Mouse (Mus musculus) cerebellum, postnatal 10 days (tissue): ENCODE measurements at regions not wholly inside any gene's neighbourhood (a gene's known extent, or its start where the extent isn't known, plus 50 kb on each side); places are given as distances from the start of the nearest gene placed in this dataset.
A peak's percentile ranks its signal among the peaks of the same experiment; 100 is the strongest.
"Not testable (repeated sequence)": the region's sequence is repeated elsewhere in the genome, so short reads cannot be mapped to it uniquely, and the experiment has no call there.

ENCODE experiments used
- DNase-seq, 2 experiments: peaks; one replicate each; pipeline ENCODE4 v3.0.0; 2021; ENCODE audit warnings: mixed read lengths in 2 of 2

GRCm38 (mm10) chr10:66643160-66643559, 452.8 kb upstream of the Jmjd1c start:
- no peak for DNase-seq

- DNase-seq: peak in 1 of 2 experiments; percentile 31
These were observed 438.4 kb upstream of the Jmjd1c start for GRCm38 (mm10) chr10:66657520-66657919.

- DNase-seq: no peak
These were observed 412.8 kb upstream of the Jmjd1c start for GRCm38 (mm10) chr10:66683160-66683559.

- DNase-seq: not testable (repeated sequence)
These were observed 406.7 kb upstream of the Jmjd1c start for GRCm38 (mm10) chr10:66689196-66689595.

GRCm38 (mm10) chr10:66694549-66695285, 401.2 kb upstream of the Jmjd1c start:
- peak; percentile 76 to 77 for DNase-seq

GRCm38 (mm10) chr10:66714926-66715325, 381.0 kb upstream of the Jmjd1c start:
- peak; percentile 42 to 46 for DNase-seq

GRCm38 (mm10) chr10:66717909-66718308, 378.0 kb upstream of the Jmjd1c start:
- peak; percentile 58 to 61 for DNase-seq

GRCm38 (mm10) chr10:66719796-66720195, 376.1 kb upstream of the Jmjd1c start:
- peak; percentile 37 to 55 for DNase-seq

GRCm38 (mm10) chr10:66733631-66734030, 362.3 kb upstream of the Jmjd1c start:
- peak; percentile 67 to 69 for DNase-seq

GRCm38 (mm10) chr10:66734853-66735252, 361.1 kb upstream of the Jmjd1c start:
- peak; percentile 77 to 84 for DNase-seq

GRCm38 (mm10) chr10:66739017-66739416, 356.9 kb upstream of the Jmjd1c start:
- DNase-seq: peak; percentile 36 to 45

- DNase-seq: peak; percentile 61 to 77
These were observed 354.1 kb upstream of the Jmjd1c start for GRCm38 (mm10) chr10:66741819-66742218.

GRCm38 (mm10) chr10:66743254-66743653, 352.7 kb upstream of the Jmjd1c start:
- DNase-seq: peak; percentile 94 to 95

- DNase-seq: no peak
These were observed 350.1 kb upstream of the Jmjd1c start for GRCm38 (mm10) chr10:66745871-66746270.

GRCm38 (mm10) chr10:66752237-66752810, 343.6 kb upstream of the Jmjd1c start:
- DNase-seq: no peak

- DNase-seq: no peak
These were observed 339.1 kb upstream of the Jmjd1c start for GRCm38 (mm10) chr10:66756866-66757265.

GRCm38 (mm10) chr10:66770161-66771030, 325.5 kb upstream of the Jmjd1c start:
- DNase-seq: peak; percentile 79 to 82

GRCm38 (mm10) chr10:66780335-66781170, 315.4 kb upstream of the Jmjd1c start:
- peak; percentile 90 to 91 for DNase-seq

- no peak for DNase-seq
These were observed 314.8 kb upstream of the Jmjd1c start for GRCm38 (mm10) chr10:66781171-66781510.

- no peak for DNase-seq
These were observed 313.9 kb upstream of the Jmjd1c start for GRCm38 (mm10) chr10:66782025-66782424.

GRCm38 (mm10) chr10:66787812-66788211, 308.1 kb upstream of the Jmjd1c start:
- no peak for DNase-seq

- DNase-seq: no peak
These were observed 299.6 kb upstream of the Jmjd1c start for GRCm38 (mm10) chr10:66796296-66796695.

- no peak for DNase-seq
These were observed 293.2 kb upstream of the Jmjd1c start for GRCm38 (mm10) chr10:66802691-66803090.
